Mouse (Mus musculus): ENCODE data around the gene Rftn1. TPM values are rescaled to one million over a fixed set of nuclear protein-coding genes. Genes with fewer than 3 reads are reported as not detected.

Gene Rftn1
- polyA plus RNA-seq, 1 experiment: 18.6 TPM

GRCm38 (mm10) chr17:50104131-50104530, 86.3 kb downstream of the Rftn1 start:
- Histone ChIP-seq H3K4me3 (ENCODE audit: insufficient read depth, low read depth, low read length) (no peak overlapping the region), H3K27ac (ENCODE audit: insufficient read depth, low read depth, low read length) (no peak overlapping the region), H3K36me3 (ENCODE audit: control insufficient read depth, insufficient read depth, low read length) (no peaks in the 10 kb centered on the region), H3K27me3 (replicated peaks; ENCODE audit: control insufficient read depth, insufficient read depth, low read length) (no peaks in the 10 kb centered on the region), H3K4me1 (ENCODE audit: control insufficient read depth, insufficient read depth, low read length) (no peaks in the 10 kb centered on the region)
- 65% methylated on average over 3 of the region's 3 CpGs for WGBS
- TF ChIP-seq CTCF (conservative IDR thresholded peaks at IDR 0.05; ENCODE audit: insufficient read depth, insufficient read length, low read depth, low read length): no peak
- no peak for TF ChIP-seq POLR2A (IDR thresholded peaks at IDR 0.05; ENCODE audit: low read depth, low read length)
- DNase-seq: no peak

- no peaks in the 10 kb centered on the region for H3K27me3 ChIP-seq (replicated peaks; ENCODE audit: control insufficient read depth, insufficient read depth, low read length)
- H3K27ac ChIP-seq (ENCODE audit: insufficient read depth, low read depth, low read length): no peak overlapping the region
- H3K4me1 ChIP-seq (ENCODE audit: control insufficient read depth, insufficient read depth, low read length): no peaks in the 10 kb centered on the region
- WGBS: 96% methylated on average over 3 of the region's 3 CpGs
- no peak overlapping the region for H3K4me3 ChIP-seq (ENCODE audit: insufficient read depth, low read depth, low read length)
- TF ChIP-seq POLR2A (IDR thresholded peaks at IDR 0.05; ENCODE audit: low read depth, low read length): no peak
- no peak for DNase-seq
- H3K36me3 ChIP-seq (ENCODE audit: control insufficient read depth, insufficient read depth, low read length): no peaks in the 10 kb centered on the region
Observed at GRCm38 (mm10) chr17:50101416-50101815, 89.1 kb downstream of the Rftn1 start.

- no peak for DNase-seq
- no peak overlapping the region for H3K27ac ChIP-seq (ENCODE audit: insufficient read depth, low read depth, low read length)
- H3K27me3 ChIP-seq (replicated peaks; ENCODE audit: control insufficient read depth, insufficient read depth, low read length): no peaks in the 10 kb centered on the region
- WGBS: 74% methylated on average over 12 of the region's 12 CpGs
- H3K4me3 ChIP-seq (ENCODE audit: insufficient read depth, low read depth, low read length): no peak overlapping the region
- H3K36me3 ChIP-seq (ENCODE audit: control insufficient read depth, insufficient read depth, low read length): no peaks in the 10 kb centered on the region
- no peak for TF ChIP-seq POLR2A (IDR thresholded peaks at IDR 0.05; ENCODE audit: low read depth, low read length)
- no peak for TF ChIP-seq CTCF (conservative IDR thresholded peaks at IDR 0.05; ENCODE audit: insufficient read depth, insufficient read length, low read depth, low read length)
- H3K4me1 ChIP-seq (ENCODE audit: control insufficient read depth, insufficient read depth, low read length): no peaks in the 10 kb centered on the region
Observed at GRCm38 (mm10) chr17:50100070-50100469, 90.4 kb downstream of the Rftn1 start.

GRCm38 (mm10) chr17:50099378-50099777, 91.1 kb downstream of the Rftn1 start:
- 38% methylated on average over 8 of the region's 8 CpGs for WGBS
- no peak overlapping the region for H3K27ac ChIP-seq (ENCODE audit: insufficient read depth, low read depth, low read length)

GRCm38 (mm10) chr17:50098297-50098696, 92.2 kb downstream of the Rftn1 start:
- Histone ChIP-seq H3K4me1 (ENCODE audit: control insufficient read depth, insufficient read depth, low read length) (no peaks in the 10 kb centered on the region), H3K27ac (ENCODE audit: insufficient read depth, low read depth, low read length) (no peak overlapping the region), H3K27me3 (replicated peaks; ENCODE audit: control insufficient read depth, insufficient read depth, low read length) (no peaks in the 10 kb centered on the region), H3K4me3 (ENCODE audit: insufficient read depth, low read depth, low read length) (no peak overlapping the region), H3K36me3 (ENCODE audit: control insufficient read depth, insufficient read depth, low read length) (no peaks in the 10 kb centered on the region)
- TF ChIP-seq CTCF (conservative IDR thresholded peaks at IDR 0.05; ENCODE audit: insufficient read depth, insufficient read length, low read depth, low read length) (no peak), POLR2A (IDR thresholded peaks at IDR 0.05; ENCODE audit: low read depth, low read length) (no peak)
- WGBS: 91% methylated on average over 6 of the region's 6 CpGs
- no peak for DNase-seq

More at GRCm38 (mm10) chr17:50099378-50099777, 91.1 kb downstream of the Rftn1 start:
- no peaks in the 10 kb centered on the region for H3K36me3 ChIP-seq (ENCODE audit: control insufficient read depth, insufficient read depth, low read length)
- no peaks in the 10 kb centered on the region for H3K27me3 ChIP-seq (replicated peaks; ENCODE audit: control insufficient read depth, insufficient read depth, low read length)
- DNase-seq: no peak
- no peak for TF ChIP-seq CTCF (conservative IDR thresholded peaks at IDR 0.05; ENCODE audit: insufficient read depth, insufficient read length, low read depth, low read length)
- TF ChIP-seq POLR2A (IDR thresholded peaks at IDR 0.05; ENCODE audit: low read depth, low read length): no peak
- no peaks in the 10 kb centered on the region for H3K4me1 ChIP-seq (ENCODE audit: control insufficient read depth, insufficient read depth, low read length)
- no peak overlapping the region for H3K4me3 ChIP-seq (ENCODE audit: insufficient read depth, low read depth, low read length)

GRCm38 (mm10) chr17:50097831-50098230, 92.6 kb downstream of the Rftn1 start:
- Histone ChIP-seq H3K27me3 (replicated peaks; ENCODE audit: control insufficient read depth, insufficient read depth, low read length) (no peaks in the 10 kb centered on the region), H3K4me1 (ENCODE audit: control insufficient read depth, insufficient read depth, low read length) (no peaks in the 10 kb centered on the region), H3K4me3 (ENCODE audit: insufficient read depth, low read depth, low read length) (no peak overlapping the region), H3K36me3 (ENCODE audit: control insufficient read depth, insufficient read depth, low read length) (no peaks in the 10 kb centered on the region), H3K27ac (ENCODE audit: insufficient read depth, low read depth, low read length) (no peak overlapping the region)
- TF ChIP-seq POLR2A (IDR thresholded peaks at IDR 0.05; ENCODE audit: low read depth, low read length) (no peak), CTCF (conservative IDR thresholded peaks at IDR 0.05; ENCODE audit: insufficient read depth, insufficient read length, low read depth, low read length) (no peak)
- no peak for DNase-seq
- 90% methylated on average over 5 of the region's 5 CpGs for WGBS

- no peak for DNase-seq
- TF ChIP-seq CTCF (conservative IDR thresholded peaks at IDR 0.05; ENCODE audit: insufficient read depth, insufficient read length, low read depth, low read length) (no peak), POLR2A (IDR thresholded peaks at IDR 0.05; ENCODE audit: low read depth, low read length) (no peak)
- Histone ChIP-seq H3K27me3 (replicated peaks; ENCODE audit: control insufficient read depth, insufficient read depth, low read length) (no peaks in the 10 kb centered on the region), H3K4me3 (ENCODE audit: insufficient read depth, low read depth, low read length) (no peak overlapping the region), H3K4me1 (ENCODE audit: control insufficient read depth, insufficient read depth, low read length) (no peaks in the 10 kb centered on the region), H3K27ac (ENCODE audit: insufficient read depth, low read depth, low read length) (no peak overlapping the region), H3K36me3 (ENCODE audit: control insufficient read depth, insufficient read depth, low read length) (no peaks in the 10 kb centered on the region)
- 98% methylated on average over 4 of the region's 4 CpGs for WGBS
Observed at GRCm38 (mm10) chr17:50096305-50096704, 94.2 kb downstream of the Rftn1 start.

GRCm38 (mm10) chr17:50094596-50094995, 95.9 kb downstream of the Rftn1 start:
- Histone ChIP-seq H3K27me3 (replicated peaks; ENCODE audit: control insufficient read depth, insufficient read depth, low read length) (no peaks in the 10 kb centered on the region), H3K27ac (ENCODE audit: insufficient read depth, low read depth, low read length) (no peak overlapping the region), H3K4me3 (ENCODE audit: insufficient read depth, low read depth, low read length) (no peak overlapping the region), H3K36me3 (ENCODE audit: control insufficient read depth, insufficient read depth, low read length) (no peaks in the 10 kb centered on the region), H3K4me1 (ENCODE audit: control insufficient read depth, insufficient read depth, low read length) (no peaks in the 10 kb centered on the region)
- no peak for TF ChIP-seq POLR2A (IDR thresholded peaks at IDR 0.05; ENCODE audit: low read depth, low read length)
- TF ChIP-seq CTCF (conservative IDR thresholded peaks at IDR 0.05; ENCODE audit: insufficient read depth, insufficient read length, low read depth, low read length): no peak
- DNase-seq: no peak
